Mouse (Mus musculus) monocyte, adult 5-6 weeks (primary cell): ENCODE results near the gene Mrtfa. TPM values are rescaled to one million over a fixed set of nuclear protein-coding genes. Genes with fewer than 3 reads are reported as not detected.

Source experiments
- ATAC-seq: fragments of 153-309, 156-312 bp; replicated peaks from 2 replicates; pipeline ENCODE4 v1.8.0; 2017; ENCODE audit warnings: mild to moderate bottlenecking; ENCODE audit not compliant: low TSS enrichment, insufficient number of reproducible peaks, severe bottlenecking, poor library complexity, low FRiP score
- total RNA-seq: library from RNA; stranded (forward); fragments of 200-1000, 200-491, 200-594 nt; gene quantifications from 3 replicates; pipeline ENCODE4 v1.2.3, GENCODE M21; 2017

Mrtfa gene
- total RNA-seq, 1 experiment from 2014 or later: 45.6 TPM

- no peak for ATAC-seq
Observed at GRCm38 (mm10) chr15:81202462-81202861, 11.9 kb upstream of the Mrtfa start.

- ATAC-seq: peak; percentile 40
Observed at GRCm38 (mm10) chr15:81199372-81199959, 8.9 kb upstream of the Mrtfa start.

- ATAC-seq: no peak
Observed at GRCm38 (mm10) chr15:81198447-81198846, 7.9 kb upstream of the Mrtfa start.

GRCm38 (mm10) chr15:81197197-81197596, 6.6 kb upstream of the Mrtfa start:
- ATAC-seq: no peak

- no peak for ATAC-seq
Observed at GRCm38 (mm10) chr15:81195447-81195846, 4.9 kb upstream of the Mrtfa start.

- no peak for ATAC-seq
Observed at GRCm38 (mm10) chr15:81194791-81195190, 4.2 kb upstream of the Mrtfa start.

- ATAC-seq: no peak
Observed at GRCm38 (mm10) chr15:81192858-81193257, 2.3 kb upstream of the Mrtfa start.

GRCm38 (mm10) chr15:81192316-81192715, 1.8 kb upstream of the Mrtfa start:
- ATAC-seq: no peak

- no peak for ATAC-seq
Observed at GRCm38 (mm10) chr15:81191303-81191702, 746 bp upstream of the Mrtfa start.

GRCm38 (mm10) chr15:81190011-81190629, 437 bp downstream of the Mrtfa start:
- no peak; the same call in 1 of the 2 replicates for ATAC-seq

- no peak for ATAC-seq
Observed at GRCm38 (mm10) chr15:81189061-81189460, 1.5 kb downstream of the Mrtfa start.

- no peak for ATAC-seq
Observed at GRCm38 (mm10) chr15:81184913-81185312, 5.6 kb downstream of the Mrtfa start.

GRCm38 (mm10) chr15:81181233-81181632, 9.3 kb downstream of the Mrtfa start:
- no peak for ATAC-seq

GRCm38 (mm10) chr15:81179523-81179922, 11.0 kb downstream of the Mrtfa start:
- no peak for ATAC-seq

GRCm38 (mm10) chr15:81178703-81179102, 11.9 kb downstream of the Mrtfa start:
- ATAC-seq: no peak

- ATAC-seq: no peak
Observed at GRCm38 (mm10) chr15:81177860-81178259, 12.7 kb downstream of the Mrtfa start.

- ATAC-seq: no peak
Observed at GRCm38 (mm10) chr15:81175633-81176032, 14.9 kb downstream of the Mrtfa start.

GRCm38 (mm10) chr15:81172259-81172658, 18.3 kb downstream of the Mrtfa start:
- ATAC-seq: no peak

- no peak for ATAC-seq
Observed at GRCm38 (mm10) chr15:81168735-81169134, 21.8 kb downstream of the Mrtfa start.

GRCm38 (mm10) chr15:81167831-81168230, 22.7 kb downstream of the Mrtfa start:
- no peak for ATAC-seq

GRCm38 (mm10) chr15:81166291-81166690, 24.3 kb downstream of the Mrtfa start:
- ATAC-seq: no peak
